Mouse (Mus musculus) forebrain, embryonic 14.5 days (tissue): ENCODE measurements around the gene Tfg. TPM values are rescaled to one million over a fixed set of nuclear protein-coding genes. Genes with fewer than 3 reads are reported as not detected.

Experiments used
- ATAC-seq: fragments of 200-750 bp; cut with Nextera tagmentation; 2 replicates; pipeline ENCODE4 v1.8.0; 2017; ENCODE audit warnings: mild to moderate bottlenecking, moderate library complexity
- DNase-seq: peaks from one replicate; pipeline ENCODE4 v3.0.0-alpha.2; 2015; ENCODE audit warnings: low spot score
- H3K27ac ChIP-seq: fragments of 300-500 bp; sonication (generic); 2 replicates; pipeline ENCODE4 v1.5.1; 2014; ENCODE audit warnings: low read depth, mild to moderate bottlenecking, control low read depth, low read length, moderate library complexity
- H3K27me3 ChIP-seq: fragments of 300-500 bp; sonication (generic); replicated peaks from 2 replicates; pipeline ENCODE4 v1.6.1; 2014; ENCODE audit warnings: low read length, control low read depth, mixed read lengths; ENCODE audit not compliant: control insufficient read depth, insufficient read depth
- H3K36me3 ChIP-seq: fragments of 300-500 bp; sonication (generic); 2 replicates; pipeline ENCODE4 v1.6.1; 2014; ENCODE audit warnings: low read length, control low read depth; ENCODE audit not compliant: control insufficient read depth, insufficient read depth
- H3K4me1 ChIP-seq: fragments of 300-500 bp; sonication (generic); 2 replicates; pipeline ENCODE4 v1.6.1; 2014; ENCODE audit warnings: antibody characterized with exemption, low read length, control low read depth; ENCODE audit not compliant: control insufficient read depth, insufficient read depth
- H3K4me2 ChIP-seq: fragments of 300-500 bp; sonication (generic); 2 replicates; pipeline ENCODE4 v1.6.1; 2014; ENCODE audit warnings: mild to moderate bottlenecking, control low read depth, low read length
- H3K4me3 ChIP-seq: fragments of 300-500 bp; sonication (generic); 2 replicates; pipeline ENCODE4 v1.5.1; 2014; ENCODE audit warnings: low read depth, low read length, control low read depth
- H3K9ac ChIP-seq: fragments of 300-500 bp; sonication (generic); 2 replicates; pipeline ENCODE4 v1.6.1; 2014; ENCODE audit warnings: mild to moderate bottlenecking, low read length, control low read depth, moderate library complexity
- H3K9me3 ChIP-seq: fragments of 300-500 bp; sonication (generic); replicated peaks from 2 replicates; pipeline ENCODE4 v1.6.1; 2016; ENCODE audit warnings: low read length, control low read depth, mixed read lengths; ENCODE audit not compliant: control insufficient read depth
- WGBS: fragments of 180-500 bp; shearing (Covaris S2); extraction: QIAGEN DNeasy Blood & Tissue Kit; methylation state at CpG from one replicate; pipeline ENCODE4 v1.1.7; 2014; 5-methylcytosine and 5-hydroxymethylcytosine counted together
- polyA plus RNA-seq: library from polyadenylated mRNA; unstranded; fragments of >200 nt; fragmentation: Nextera tagmentation; extraction: Ambion mirVana; gene quantifications from 2 replicates; pipeline ENCODE4 v1.2.1, GENCODE M21; 2014

The Tfg gene
- polyA plus RNA-seq, 1 experiment from 2014 or later: 163 TPM

DNA sequence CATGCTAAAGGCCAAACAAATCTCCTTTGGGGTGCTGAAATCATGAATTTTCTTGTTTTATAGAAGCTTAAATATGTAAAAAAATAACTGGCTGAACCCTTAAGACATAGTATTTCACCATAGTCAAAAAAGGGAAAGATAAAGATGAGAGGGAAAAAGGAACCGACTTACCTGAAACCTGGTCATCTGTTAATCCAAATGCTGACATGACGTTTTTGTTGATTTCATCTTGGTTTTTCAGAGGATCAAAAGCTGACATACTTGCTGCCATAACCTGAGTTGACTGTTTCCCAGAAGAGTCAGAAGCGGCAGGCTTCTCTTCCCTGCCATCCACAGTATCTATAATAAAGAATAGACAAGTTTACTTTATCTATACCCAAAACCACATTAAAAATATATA is 16.4 kb downstream of the Tfg start:
- no peak for ATAC-seq
- Histone ChIP-seq H3K4me2 (no peak overlapping the region), H3K36me3 (peaks cover 54% of the 10 kb centered on the region)

DNA sequence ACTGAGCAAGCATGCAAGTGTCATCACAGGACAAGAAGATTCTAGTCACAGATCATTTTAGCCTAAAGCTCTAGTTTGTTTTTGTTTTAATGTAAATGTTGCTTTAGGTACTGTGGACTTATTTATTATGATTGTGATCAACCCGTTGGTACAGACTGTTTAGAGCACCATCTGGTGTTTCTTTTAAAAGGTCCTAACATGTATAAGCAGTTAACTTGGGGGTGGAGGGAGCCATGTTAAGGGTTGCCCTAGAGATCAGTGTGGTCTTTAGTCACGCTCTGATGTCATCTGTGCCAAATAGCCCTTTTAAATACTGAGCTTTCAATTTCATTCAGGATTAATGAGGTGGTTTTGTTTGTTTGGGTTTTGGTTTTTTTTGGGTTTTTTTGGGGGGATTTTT is 20.8 kb downstream of the Tfg start:
- no peaks in the 10 kb centered on the region for H3K4me1 ChIP-seq
- ATAC-seq (no peak), DNase-seq (no peak)
- H3K27me3 ChIP-seq: no peaks in the 10 kb centered on the region
- H3K4me3 ChIP-seq: no peak overlapping the region
- 66% methylated on average over 2 of the region's 2 CpGs for WGBS
- no peaks in the 10 kb centered on the region for H3K9me3 ChIP-seq
- H3K27ac ChIP-seq: no peak overlapping the region
- no peak overlapping the region for H3K4me2 ChIP-seq
- H3K9ac ChIP-seq: no peak overlapping the region
- H3K36me3 ChIP-seq: peaks cover 59% of the 10 kb centered on the region

More for the DNA sequence above, 16.4 kb downstream of the Tfg start:
- no peak overlapping the region for H3K9ac ChIP-seq
- H3K27ac ChIP-seq: no peak overlapping the region
- H3K4me1 ChIP-seq: no peaks in the 10 kb centered on the region
- no peaks in the 10 kb centered on the region for H3K9me3 ChIP-seq
- H3K4me3 ChIP-seq: no peak overlapping the region
- no peak for DNase-seq
- H3K27me3 ChIP-seq: no peaks in the 10 kb centered on the region
- WGBS: 92% methylated on average over 3 of the region's 3 CpGs

DNA sequence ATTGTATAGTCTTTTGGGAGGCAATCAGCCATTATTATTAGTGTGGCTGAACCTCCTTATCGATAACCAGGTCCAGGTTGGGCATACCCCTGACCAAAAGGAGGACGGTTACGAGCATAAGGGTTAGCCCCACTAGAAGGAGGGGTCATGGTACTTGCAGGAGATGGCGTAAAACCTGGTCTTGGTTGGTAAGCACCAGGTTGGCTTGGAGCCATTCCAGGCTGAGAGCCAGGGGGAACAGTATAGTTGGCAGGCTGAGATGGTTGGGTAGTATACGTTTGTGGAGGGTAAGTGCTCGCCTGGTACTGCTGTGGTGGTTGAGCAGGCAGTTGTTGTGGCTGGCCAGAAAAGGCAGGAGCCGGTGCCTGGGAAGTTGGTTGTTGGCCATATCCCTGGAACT is 26.5 kb downstream of the Tfg start:
- ATAC-seq (no peak), DNase-seq (no peak)
- Histone ChIP-seq H3K27ac (no peak overlapping the region), H3K4me1 (no peaks in the 10 kb centered on the region), H3K4me3 (no peak overlapping the region), H3K4me2 (no peak overlapping the region), H3K36me3 (peaks cover 50% of the 10 kb centered on the region), H3K9me3 (no peaks in the 10 kb centered on the region), H3K9ac (no peak overlapping the region), H3K27me3 (no peaks in the 10 kb centered on the region)
- WGBS: 78% methylated on average over 7 of the region's 7 CpGs

DNA sequence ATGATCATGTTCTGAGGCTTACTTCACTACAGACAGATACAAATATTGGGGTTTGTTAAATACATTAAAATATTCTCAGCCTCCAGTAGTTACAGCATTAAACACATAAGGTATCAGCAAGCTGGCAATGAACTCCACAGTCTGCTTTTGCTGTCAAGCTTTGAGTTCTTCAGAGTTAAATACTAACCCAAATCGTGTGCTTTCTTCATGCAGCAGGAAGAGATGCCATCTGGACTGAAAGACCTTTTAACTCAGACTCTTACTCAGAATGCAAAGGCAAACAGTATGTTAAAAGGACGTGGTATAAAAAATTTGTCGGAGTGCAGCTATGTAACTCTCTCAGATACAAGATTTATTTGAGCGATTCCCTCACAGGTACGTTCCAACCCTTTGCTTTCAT is 30.5 kb downstream of the Tfg start:
- no peak overlapping the region for H3K9ac ChIP-seq
- H3K4me3 ChIP-seq: no peak overlapping the region
- H3K27ac ChIP-seq: no peak overlapping the region
- no peak for ATAC-seq
- no peak for DNase-seq
- 93% methylated on average over 5 of the region's 5 CpGs for WGBS
- no peak overlapping the region for H3K4me2 ChIP-seq
- H3K27me3 ChIP-seq: no peaks in the 10 kb centered on the region
- peaks cover 44% of the 10 kb centered on the region for H3K36me3 ChIP-seq
- no peaks in the 10 kb centered on the region for H3K9me3 ChIP-seq
- no peaks in the 10 kb centered on the region for H3K4me1 ChIP-seq

- no peak for DNase-seq
- 75% methylated on average over 8 of the region's 8 CpGs for WGBS
- no peak overlapping the region for H3K9ac ChIP-seq
- ATAC-seq: no peak
- H3K9me3 ChIP-seq: no peaks in the 10 kb centered on the region
- no peak overlapping the region for H3K4me3 ChIP-seq
- no peak overlapping the region for H3K4me2 ChIP-seq
- H3K27me3 ChIP-seq: no peaks in the 10 kb centered on the region
- H3K4me1 ChIP-seq: no peaks in the 10 kb centered on the region
- H3K36me3 ChIP-seq: peaks cover 18% of the 10 kb centered on the region
- H3K27ac ChIP-seq: no peak overlapping the region
Observed at GRCm38 (mm10) chr16:56681010-56681645, 36.1 kb downstream of the Tfg start.

- Histone ChIP-seq H3K36me3 (no peaks in the 10 kb centered on the region), H3K4me1 (no peaks in the 10 kb centered on the region), H3K9me3 (no peaks in the 10 kb centered on the region), H3K27ac (no peak overlapping the region), H3K4me2 (no peak overlapping the region), H3K9ac (no peak overlapping the region), H3K27me3 (no peaks in the 10 kb centered on the region), H3K4me3 (no peak overlapping the region)
- 78% methylated on average over 4 of the region's 4 CpGs for WGBS
- DNase-seq: peak; percentile 52
- ATAC-seq: peak; percentile 55; the same call in 1 of the 2 replicates
Observed at GRCm38 (mm10) chr16:56677146-56677545, 40.1 kb downstream of the Tfg start.

- Histone ChIP-seq H3K4me2 (no peak overlapping the region), H3K4me3 (no peak overlapping the region), H3K4me1 (no peaks in the 10 kb centered on the region), H3K36me3 (no peaks in the 10 kb centered on the region), H3K9me3 (no peaks in the 10 kb centered on the region), H3K27ac (no peak overlapping the region), H3K27me3 (no peaks in the 10 kb centered on the region), H3K9ac (no peak overlapping the region)
- DNase-seq (no peak), ATAC-seq (no peak)
- 86% methylated on average over 2 of the region's 2 CpGs for WGBS
Observed at GRCm38 (mm10) chr16:56673420-56673819, 43.8 kb downstream of the Tfg start.

- no peak overlapping the region for H3K4me3 ChIP-seq
- 88% methylated on average over 8 of the region's 8 CpGs for WGBS
- H3K27ac ChIP-seq: no peak overlapping the region
- H3K36me3 ChIP-seq: no peaks in the 10 kb centered on the region
- H3K9me3 ChIP-seq: no peaks in the 10 kb centered on the region
- ATAC-seq (no peak), DNase-seq (no peak)
- no peaks in the 10 kb centered on the region for H3K4me1 ChIP-seq
- H3K9ac ChIP-seq: no peak overlapping the region
- H3K4me2 ChIP-seq: no peak overlapping the region
- H3K27me3 ChIP-seq: no peaks in the 10 kb centered on the region
Observed at GRCm38 (mm10) chr16:56670941-56671340, 46.3 kb downstream of the Tfg start.

- H3K27me3 ChIP-seq: no peaks in the 10 kb centered on the region
- no peak overlapping the region for H3K4me3 ChIP-seq
- no peak overlapping the region for H3K27ac ChIP-seq
- no peak overlapping the region for H3K4me2 ChIP-seq
- no peaks in the 10 kb centered on the region for H3K9me3 ChIP-seq
- DNase-seq (no peak), ATAC-seq (no peak)
- no peak overlapping the region for H3K9ac ChIP-seq
- H3K36me3 ChIP-seq: no peaks in the 10 kb centered on the region
- no peaks in the 10 kb centered on the region for H3K4me1 ChIP-seq
- WGBS: 89% methylated on average over 5 of the region's 5 CpGs
Observed at GRCm38 (mm10) chr16:56669520-56669919, 47.7 kb downstream of the Tfg start.
